Mouse (Mus musculus) megakaryocyte, embryonic 14.5 days (primary cell): Measurements from ENCODE around the gene Poln. TPM values are rescaled to one million over a fixed set of nuclear protein-coding genes. Genes with fewer than 3 reads are reported as not detected.

Source experiments
- H3K27me3 ChIP-seq: replicated peaks from 2 replicates; pipeline ENCODE3; 2012; ENCODE audit warnings: inconsistent platforms
- H3K36me3 ChIP-seq: replicated peaks from 2 replicates; pipeline ENCODE3; 2012; ENCODE audit warnings: low read length, inconsistent platforms, mixed read lengths
- H3K4me1 ChIP-seq: 2 replicates; pipeline ENCODE4 v1.6.1; 2012; ENCODE audit warnings: inconsistent platforms
- H3K4me3 ChIP-seq: replicated peaks from 2 replicates; pipeline ENCODE3; 2012; ENCODE audit warnings: moderate library complexity, mild to moderate bottlenecking, inconsistent platforms
- H3K9me3 ChIP-seq: 2 replicates; pipeline ENCODE4 v1.6.1; 2012; ENCODE audit warnings: inconsistent platforms
- FLI1 ChIP-seq: IDR thresholded peaks from 2 replicates; pipeline ENCODE4 v1.6.1; 2012; ENCODE audit warnings: low read length, inconsistent platforms, mixed read lengths
- GATA1 ChIP-seq: IDR thresholded peaks from 3 replicates; pipeline ENCODE4 v1.6.1; 2012; ENCODE audit warnings: mixed read lengths, low read length, inconsistent platforms, borderline replicate concordance
- polyA plus RNA-seq: library from polyadenylated mRNA; stranded (reverse); fragments of >175 nt; gene quantifications from 2 replicates; pipeline ENCODE4 v1.2.3, GENCODE M21; 2012; ENCODE audit warnings: low replicate concordance; ENCODE audit not compliant: insufficient read depth

The Poln gene
- polyA plus RNA-seq, 1 experiment = 0.21 TPM

GRCm38 (mm10) chr5:34201396-34201795 lies 32.1 kb upstream of the Poln start:
- Histone ChIP-seq H3K4me3 (no peak overlapping the region), H3K27me3 (peaks cover 4% of the 10 kb centered on the region), H3K9me3 (peaks cover 6% of the 10 kb centered on the region), H3K36me3 (no peaks in the 10 kb centered on the region), H3K4me1 (peaks cover 65% of the 10 kb centered on the region)
- TF ChIP-seq FLI1 (no peak), GATA1 (no peak)

DNA sequence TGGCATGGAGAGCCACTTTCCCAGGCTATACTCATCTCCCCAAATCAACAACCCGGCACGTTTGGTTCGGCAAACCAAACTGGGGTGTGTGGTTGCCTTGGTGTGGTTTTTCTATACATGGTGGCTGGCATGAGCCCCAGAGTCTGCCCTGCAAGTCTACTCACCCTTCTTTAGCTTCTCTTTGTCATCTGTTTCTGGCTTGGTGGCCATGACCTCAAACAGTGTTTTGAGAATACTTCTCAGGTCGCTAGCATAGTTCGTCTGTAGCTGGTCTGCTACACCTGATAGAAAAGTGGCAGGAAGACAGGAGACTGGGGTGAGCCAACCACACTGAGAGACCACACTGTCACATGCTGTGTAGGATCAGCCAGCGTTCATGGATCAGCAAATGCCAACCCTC lies 29.4 kb upstream of the Poln start:
- H3K27me3 ChIP-seq = peaks cover 4% of the 10 kb centered on the region
- H3K36me3 ChIP-seq = no peaks in the 10 kb centered on the region
- no peak overlapping the region for H3K4me3 ChIP-seq
- TF ChIP-seq FLI1 (no peak), GATA1 (no peak)
- H3K4me1 ChIP-seq = peaks cover 67% of the 10 kb centered on the region
- H3K9me3 ChIP-seq = peaks cover 6% of the 10 kb centered on the region

DNA sequence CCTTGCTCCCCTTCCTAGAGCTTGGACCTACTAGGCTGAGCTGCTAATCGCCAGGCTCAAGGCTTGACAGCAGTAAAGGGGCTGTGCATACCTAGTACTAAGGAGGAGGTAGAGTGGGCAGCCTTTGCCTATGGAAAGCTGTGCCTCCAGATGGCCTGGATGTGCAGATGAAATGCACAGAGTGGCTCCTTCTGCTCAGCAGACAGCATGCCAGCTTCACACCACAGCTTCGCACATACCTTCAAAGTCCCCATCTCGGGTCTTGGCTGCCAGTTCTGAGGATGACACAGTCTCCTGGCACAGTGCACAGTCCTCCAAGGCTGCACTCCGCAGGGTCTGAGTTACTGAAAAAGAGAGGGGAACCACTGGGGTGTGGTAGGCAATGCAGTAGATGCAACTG lies 28.0 kb upstream of the Poln start:
- H3K27me3 ChIP-seq = peaks cover 4% of the 10 kb centered on the region
- peaks cover 6% of the 10 kb centered on the region for H3K9me3 ChIP-seq
- H3K36me3 ChIP-seq = no peaks in the 10 kb centered on the region
- TF ChIP-seq GATA1 (no peak), FLI1 (no peak)
- H3K4me1 ChIP-seq = peaks cover 67% of the 10 kb centered on the region
- H3K4me3 ChIP-seq = no peak overlapping the region

DNA sequence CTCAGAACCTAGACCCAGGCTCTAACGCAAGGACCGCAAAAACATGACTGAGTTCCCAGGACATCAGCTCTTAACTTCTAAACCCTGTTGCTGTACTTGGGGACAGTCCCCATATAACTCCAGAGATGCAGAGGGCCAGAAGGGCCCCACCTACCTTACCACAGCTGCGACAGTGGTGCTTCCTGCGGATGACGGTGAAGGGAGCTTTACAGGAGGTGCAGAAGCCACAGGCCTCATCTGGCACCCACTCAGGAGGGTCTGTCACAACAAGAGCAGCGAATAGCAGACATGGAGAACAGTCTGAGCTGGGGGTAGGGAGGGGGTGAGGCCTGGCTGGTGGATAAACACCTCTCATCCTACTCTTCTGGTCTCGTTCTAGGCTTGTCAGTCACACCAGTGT lies 27.2 kb upstream of the Poln start:
- no peaks in the 10 kb centered on the region for H3K36me3 ChIP-seq
- peaks cover 63% of the 10 kb centered on the region for H3K4me1 ChIP-seq
- H3K27me3 ChIP-seq = peaks cover 4% of the 10 kb centered on the region
- peak overlapping the region; percentile 1 for H3K4me3 ChIP-seq
- H3K9me3 ChIP-seq = peaks cover 6% of the 10 kb centered on the region
- no peak for TF ChIP-seq GATA1
- no peak for TF ChIP-seq FLI1

- H3K36me3 ChIP-seq = no peaks in the 10 kb centered on the region
These were observed 26.5 kb upstream of the Poln start for GRCm38 (mm10) chr5:34195786-34196185.

DNA sequence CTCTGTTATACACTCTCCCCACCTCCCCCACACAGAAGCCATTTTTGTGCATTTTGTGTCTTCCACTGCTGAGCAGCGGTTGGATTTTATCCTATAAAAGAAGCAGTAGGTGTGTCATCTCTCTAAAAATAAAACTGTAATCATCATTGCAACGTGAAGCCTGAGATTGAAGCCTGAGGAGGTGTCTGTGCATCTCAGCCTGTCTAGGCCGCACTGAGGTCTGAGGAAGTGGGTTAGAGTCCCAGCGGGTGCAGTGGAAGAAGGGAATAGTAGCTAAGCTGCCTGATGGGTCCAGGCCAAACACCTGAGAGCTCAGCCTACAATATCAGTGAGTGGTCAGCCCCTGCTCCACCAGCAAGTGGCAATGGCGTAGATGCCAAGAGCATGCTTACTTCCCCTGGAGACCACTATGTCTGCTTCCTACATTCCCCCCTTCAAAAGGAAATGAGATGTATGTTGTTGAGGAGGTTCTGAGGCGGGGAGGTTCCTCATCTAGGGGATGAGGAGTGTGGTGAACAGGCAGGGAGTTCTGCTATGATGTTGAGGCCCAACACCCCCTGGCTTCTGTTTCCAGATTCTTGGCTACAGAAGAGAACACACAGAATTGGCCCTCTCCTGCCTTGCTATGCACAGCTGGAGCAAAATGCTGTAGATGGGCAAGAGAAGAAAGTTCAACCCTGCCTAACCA lies 25.9 kb upstream of the Poln start:
- H3K4me1 ChIP-seq = peaks cover 60% of the 10 kb centered on the region
- H3K36me3 ChIP-seq = peaks cover 3% of the 10 kb centered on the region
- H3K4me3 ChIP-seq = peak overlapping the region; percentile 10
- TF ChIP-seq GATA1 = no peak
- peaks cover 4% of the 10 kb centered on the region for H3K27me3 ChIP-seq
- peaks cover 6% of the 10 kb centered on the region for H3K9me3 ChIP-seq

More at GRCm38 (mm10) chr5:34195786-34196185, 26.5 kb upstream of the Poln start:
- TF ChIP-seq GATA1 (no peak), FLI1 (no peak)
- Histone ChIP-seq H3K9me3 (peaks cover 6% of the 10 kb centered on the region), H3K4me1 (peaks cover 63% of the 10 kb centered on the region), H3K4me3 (peak overlapping the region; percentile 66), H3K27me3 (peaks cover 4% of the 10 kb centered on the region)

DNA sequence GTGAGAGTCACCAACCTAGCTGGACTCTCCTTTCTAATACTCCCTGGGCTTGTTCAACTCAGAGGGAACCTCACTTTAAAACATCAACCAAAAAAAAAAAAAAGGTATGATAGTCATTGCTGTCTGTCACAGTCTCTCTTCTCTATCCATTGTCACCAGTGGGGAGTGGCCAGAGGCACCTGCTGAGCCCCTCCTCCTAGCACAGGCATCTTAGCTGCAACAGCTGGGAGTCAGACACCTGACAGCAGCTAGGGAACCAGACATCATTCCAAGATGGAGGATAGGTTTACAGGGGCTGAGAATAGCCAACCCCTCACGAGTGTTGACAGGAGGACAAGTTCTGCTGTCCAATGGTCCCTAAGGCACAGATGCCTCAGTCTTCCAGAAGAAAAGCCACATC lies 25.2 kb upstream of the Poln start:
- peaks cover 3% of the 10 kb centered on the region for H3K36me3 ChIP-seq
- peaks cover 2% of the 10 kb centered on the region for H3K9me3 ChIP-seq
- no peak for TF ChIP-seq FLI1
- TF ChIP-seq GATA1 = no peak; the same call in 2 of the 3 replicates
- H3K4me3 ChIP-seq = no peak overlapping the region
- peaks cover 4% of the 10 kb centered on the region for H3K27me3 ChIP-seq
- H3K4me1 ChIP-seq = peaks cover 60% of the 10 kb centered on the region

DNA sequence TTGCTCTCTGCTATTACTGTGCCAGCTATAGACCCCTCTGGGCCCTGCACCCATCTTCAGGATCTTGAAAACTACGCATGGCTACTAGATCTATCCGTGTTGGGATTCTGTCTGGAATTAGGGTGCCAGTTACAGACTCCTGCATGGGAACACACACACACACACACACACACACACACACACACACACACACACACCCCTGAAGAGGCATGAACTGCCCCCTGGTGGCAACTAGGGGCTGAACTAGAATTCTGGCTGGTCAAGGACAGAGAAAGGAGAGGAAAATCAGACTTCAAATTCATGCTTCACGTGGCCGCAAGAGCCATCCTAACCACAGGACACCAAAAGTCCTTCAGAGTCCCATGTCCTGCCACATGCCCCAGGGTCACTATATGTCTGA lies 22.6 kb upstream of the Poln start:
- H3K4me3 ChIP-seq = no peak overlapping the region
- H3K36me3 ChIP-seq = peaks cover 3% of the 10 kb centered on the region
- H3K9me3 ChIP-seq = no peaks in the 10 kb centered on the region
- no peak for TF ChIP-seq FLI1
- no peak for TF ChIP-seq GATA1
- H3K27me3 ChIP-seq = no peaks in the 10 kb centered on the region
- peaks cover 63% of the 10 kb centered on the region for H3K4me1 ChIP-seq

DNA sequence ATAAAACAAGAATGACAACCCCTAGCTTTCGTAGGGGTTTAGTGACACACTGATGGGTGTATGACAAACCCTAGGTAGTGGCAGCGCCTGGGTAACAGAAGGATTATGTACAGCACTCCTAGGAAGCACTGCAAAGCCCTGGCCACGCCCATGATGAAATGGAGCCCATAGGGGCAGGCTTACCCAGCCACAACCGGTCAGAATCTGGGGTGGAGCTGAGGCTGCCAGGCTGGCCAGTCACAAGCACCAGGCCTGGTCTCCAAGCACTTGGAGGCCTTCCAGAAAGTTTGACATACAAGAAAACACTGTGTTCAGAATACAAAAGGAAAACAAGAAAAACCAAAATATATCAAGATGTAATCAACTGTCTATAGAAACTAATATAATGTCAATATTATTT lies 21.8 kb upstream of the Poln start:
- Histone ChIP-seq H3K9me3 (no peaks in the 10 kb centered on the region), H3K4me1 (peaks cover 63% of the 10 kb centered on the region)
- TF ChIP-seq FLI1 (no peak), GATA1 (no peak)

GRCm38 (mm10) chr5:34189521-34189920 lies 20.3 kb upstream of the Poln start:
- TF ChIP-seq GATA1 (no peak), FLI1 (no peak)
- Histone ChIP-seq H3K9me3 (no peaks in the 10 kb centered on the region), H3K4me1 (peaks cover 66% of the 10 kb centered on the region), H3K4me3 (peak overlapping the region; percentile 6), H3K27me3 (no peaks in the 10 kb centered on the region), H3K36me3 (peaks cover 17% of the 10 kb centered on the region)

More for the DNA sequence above, 21.8 kb upstream of the Poln start:
- H3K27me3 ChIP-seq = no peaks in the 10 kb centered on the region
- no peak overlapping the region for H3K4me3 ChIP-seq
- H3K36me3 ChIP-seq = peaks cover 3% of the 10 kb centered on the region

DNA sequence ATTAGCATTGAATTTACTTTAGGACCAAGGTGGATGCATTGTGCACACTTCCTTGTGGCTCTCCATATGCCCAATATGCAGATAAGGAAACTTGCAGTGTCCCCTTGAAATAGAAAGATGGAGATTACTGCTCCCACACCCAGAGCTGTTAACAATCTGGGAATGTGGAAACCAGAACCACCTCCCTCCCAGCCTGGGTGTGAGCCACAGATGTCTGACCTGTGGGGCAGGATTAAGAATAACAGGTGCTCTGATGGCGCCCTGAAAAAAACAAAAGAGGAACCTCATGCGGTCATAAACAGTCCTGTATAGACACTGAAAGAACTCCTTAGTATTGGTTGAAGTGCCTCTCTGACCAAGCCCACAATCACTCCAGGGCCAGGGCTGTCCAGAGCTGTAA lies 19.6 kb upstream of the Poln start:
- H3K36me3 ChIP-seq = peaks cover 24% of the 10 kb centered on the region
- TF ChIP-seq FLI1 (no peak), GATA1 (no peak)
- H3K4me3 ChIP-seq = peak overlapping the region; percentile 100
- peaks cover 73% of the 10 kb centered on the region for H3K4me1 ChIP-seq
- H3K27me3 ChIP-seq = no peaks in the 10 kb centered on the region
- H3K9me3 ChIP-seq = no peaks in the 10 kb centered on the region
